Mouse (Mus musculus) ovary, adult 2 months (tissue): ENCODE measurements around the gene AF067063. TPM values are rescaled to one million over a fixed set of nuclear protein-coding genes. Genes with fewer than 3 reads are reported as not detected.

ENCODE experiments used
- polyA plus RNA-seq: library from polyadenylated mRNA; depleted of rRNA; stranded (reverse); fragments of >200 nt; gene quantifications from 2 replicates; pipeline ENCODE4 v1.2.3, GENCODE M21; 2012; rRNA removed

Gene AF067063
- not detected in 2 replicates for polyA plus RNA-seq

DNA sequence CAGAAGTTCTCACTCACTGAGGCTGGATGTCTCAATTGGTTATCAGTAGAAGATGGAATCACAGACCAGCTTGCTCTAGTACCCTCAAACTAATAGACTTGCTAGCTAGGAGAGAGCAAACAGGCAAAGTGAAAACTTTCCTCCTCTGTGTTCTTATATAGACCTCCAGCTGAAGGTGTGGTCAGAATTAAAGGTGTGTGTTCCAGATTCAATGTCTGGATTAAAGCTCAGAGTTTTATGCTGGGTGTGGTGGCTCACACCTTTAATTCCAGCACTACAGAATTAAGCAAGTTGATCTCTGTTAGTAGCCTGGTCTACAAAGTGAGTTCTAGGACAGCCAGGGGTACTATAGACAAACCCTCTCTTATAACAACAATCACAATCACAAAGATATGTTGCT is at the start of gene AF067063:
Gene AF067063, minus strand, starts transcription at position 101 of the 400 bp plus-strand sequence.

DNA sequence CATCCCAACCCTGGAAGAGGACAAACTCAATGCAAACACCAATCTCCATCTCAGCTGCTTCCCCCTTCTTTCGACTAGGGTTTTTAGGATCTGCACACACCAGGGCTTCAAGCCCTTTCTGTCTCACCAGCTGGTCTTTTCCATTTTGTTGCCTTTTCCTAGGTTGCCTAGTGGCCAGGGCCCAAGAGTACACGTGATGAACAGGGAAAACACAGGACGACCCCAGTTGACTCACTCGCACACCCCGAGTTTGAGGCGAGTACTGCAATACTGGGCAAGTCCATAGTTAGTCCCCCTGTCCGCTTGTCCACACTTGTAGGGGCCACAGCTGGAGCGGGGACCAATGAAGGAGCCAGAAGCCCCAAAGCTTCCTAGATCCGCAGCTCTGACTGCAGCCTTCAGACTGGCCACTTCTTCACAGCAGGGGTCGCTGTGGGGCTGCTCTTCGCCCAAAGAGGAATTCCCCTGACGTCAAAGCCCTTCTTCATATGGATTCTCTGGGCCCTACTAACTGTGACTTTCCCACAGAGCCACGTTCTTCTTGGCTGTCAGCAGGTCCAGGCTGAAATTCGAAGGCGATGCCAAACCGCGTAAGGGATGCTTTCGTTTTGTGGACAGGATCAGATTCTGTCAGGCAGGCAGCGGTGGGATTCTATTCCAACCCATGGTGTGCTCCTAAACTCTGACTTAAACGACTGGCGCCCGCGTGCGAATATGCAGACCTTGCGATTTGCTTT is 5.5 kb upstream of the AF067063 start, which contains the start of gene D13Ertd608e:
Gene D13Ertd608e, plus strand, starts transcription at position 687 of the 737 bp plus-strand sequence.

DNA sequence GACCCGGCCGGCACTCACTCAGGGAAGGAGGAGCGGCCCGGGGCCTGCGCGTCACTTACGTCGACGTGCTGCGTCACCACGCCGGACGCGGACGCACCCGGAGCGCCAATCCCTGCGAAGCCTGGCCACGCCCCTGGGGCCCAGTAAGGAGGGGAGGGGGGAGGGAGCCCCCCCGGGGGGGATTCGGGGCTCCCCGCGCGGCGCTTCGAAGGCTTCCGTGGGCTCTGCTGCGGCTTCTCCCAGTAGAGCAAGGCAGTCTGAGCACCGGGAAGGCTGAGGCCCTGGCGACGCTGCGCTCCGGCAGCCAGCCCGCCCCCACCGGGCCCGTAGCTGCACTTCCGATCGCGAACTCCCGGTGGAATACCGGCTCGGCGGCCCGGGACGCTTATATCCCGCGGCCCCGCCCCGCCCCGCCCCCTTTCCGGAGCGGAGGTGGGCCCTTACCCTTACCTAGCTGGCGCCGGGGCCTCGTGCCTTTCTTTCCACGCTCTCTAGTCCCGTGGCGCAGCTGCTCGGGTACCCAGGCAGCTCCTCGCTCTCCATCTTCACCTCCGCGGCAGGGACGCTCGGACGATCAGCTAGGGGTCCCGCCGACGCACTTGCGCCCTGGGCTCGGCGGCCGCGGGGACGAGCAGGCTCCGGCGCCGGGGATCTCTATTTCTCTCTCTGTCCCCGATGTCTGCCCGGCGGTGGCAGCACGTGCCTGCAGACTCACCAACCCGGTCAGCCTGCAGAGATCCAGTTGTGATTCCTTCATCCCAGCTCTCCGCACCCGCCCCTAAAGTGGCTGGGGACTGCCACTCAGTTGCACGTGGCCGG is 39.0 kb downstream of the AF067063 start, which contains the start of gene Zfp131:
Gene Zfp131, minus strand, starts transcription at position 129 of the 819 bp plus-strand sequence.

Other genes starting within 250 kb of the AF067063 start
- gene Ccl28, start 206.4 kb downstream of the AF067063 start, polyA plus RNA-seq, result 0.37 and 0.60 TPM in 2 replicates
- 23.6 and 31.8 TPM in 2 replicates for gene Hmgcs1, start 139.8 kb downstream of the AF067063 start, polyA plus RNA-seq
- gene Nim1k, start 74.3 kb downstream of the AF067063 start, polyA plus RNA-seq, result 0.76 and 0.79 TPM in 2 replicates
- 6.8 and 17.4 TPM in 2 replicates for gene Zfp131, start 39.3 kb downstream of the AF067063 start, polyA plus RNA-seq
- 0.59 TPM in 1 of 2 replicates, not detected in the other for gene D13Ertd608e, start 5.8 kb upstream of the AF067063 start, polyA plus RNA-seq
- not detected in 2 replicates for gene Tcstv1, start 64.6 kb upstream of the AF067063 start, polyA plus RNA-seq
- not detected in 2 replicates for gene Gm21761, start 99.1 kb upstream of the AF067063 start, polyA plus RNA-seq
- gene B020031M17Rik, start 120.6 kb upstream of the AF067063 start, polyA plus RNA-seq, result not detected in 2 replicates
- not detected in 2 replicates for gene Gm36079, start 196.8 kb upstream of the AF067063 start, polyA plus RNA-seq
- gene Gm21188, start 222.0 kb upstream of the AF067063 start, polyA plus RNA-seq, result 0.60 and 0.71 TPM in 2 replicates